Mouse (Mus musculus): ENCODE data around the gene Dip2b. TPM values are rescaled to one million over a fixed set of nuclear protein-coding genes. Genes with fewer than 3 reads are reported as not detected.

The Dip2b gene
- polyA plus RNA-seq, 1 experiment: 7.3 TPM

DNA sequence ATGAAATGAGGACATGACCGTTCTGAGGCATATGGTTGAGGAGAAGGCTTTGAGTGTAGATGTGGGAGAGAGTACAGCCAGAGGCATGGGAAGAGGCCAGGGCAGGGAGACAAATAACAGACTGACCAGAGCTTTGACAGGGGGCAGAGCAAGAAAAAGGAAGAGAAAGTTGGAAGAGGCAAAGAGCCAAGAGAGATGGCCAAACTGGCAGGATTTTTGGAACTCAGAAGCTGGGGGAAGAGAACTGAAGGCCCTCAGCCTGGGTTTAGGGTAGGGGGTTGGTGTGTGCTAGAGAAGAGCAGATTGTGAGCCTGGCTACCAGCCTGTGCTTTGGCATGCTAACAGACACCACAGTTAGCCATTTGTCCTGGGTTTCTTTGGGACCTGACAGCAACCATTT lies 187.4 kb downstream of the Dip2b start:
- Histone ChIP-seq H3K4me2 (ENCODE audit: low read depth) (no peak overlapping the region), H3K79me2 (ENCODE audit: control insufficient read depth, insufficient read depth) (peaks cover 26% of the 10 kb centered on the region), H3ac (ENCODE audit: control insufficient read depth, insufficient read length) (no peak overlapping the region), H3K27me3 (ENCODE audit: control insufficient read depth, insufficient read depth, insufficient read length) (no peaks in the 10 kb centered on the region), H3K4me3 (no peak overlapping the region), H3K36me3 (ENCODE audit: control insufficient read depth, insufficient read depth) (no peaks in the 10 kb centered on the region)
- no peak for TF ChIP-seq POLR2AphosphoS2 (IDR thresholded peaks at IDR 0.05; ENCODE audit: insufficient read length, low read depth)
- TF ChIP-seq USF1 (IDR thresholded peaks at IDR 0.05; ENCODE audit: low read depth): no peak
- TF ChIP-seq CEBPB (IDR thresholded peaks at IDR 0.05; ENCODE audit: insufficient read depth, poor library complexity, severe bottlenecking): no peak
- TF ChIP-seq TCF12 (IDR thresholded peaks at IDR 0.05; ENCODE audit: insufficient read depth, poor library complexity, severe bottlenecking): no peak
- TF ChIP-seq MAX (IDR thresholded peaks at IDR 0.05; ENCODE audit: low read depth): no peak
- no peak for TF ChIP-seq TCF3 (IDR thresholded peaks at IDR 0.05; ENCODE audit: insufficient read length, low read depth)
- no peak for TF ChIP-seq POLR2A (IDR thresholded peaks at IDR 0.05; ENCODE audit: insufficient read length, low read depth)
- no peak for TF ChIP-seq MYOD1 (IDR thresholded peaks at IDR 0.05; ENCODE audit: control insufficient read depth in 1 of 3, insufficient read length in 2 of 3, low read depth in 2 of 3)
- no peak for TF ChIP-seq REST (IDR thresholded peaks at IDR 0.05; ENCODE audit: insufficient read depth, insufficient read length)
- no peak for TF ChIP-seq SRF (IDR thresholded peaks at IDR 0.05; ENCODE audit: control insufficient read depth, insufficient read length, low read depth)
- TF ChIP-seq MYOG (IDR thresholded peaks at IDR 0.05; ENCODE audit: control insufficient read depth in 1 of 3, insufficient read depth in 1 of 3, insufficient read length in 2 of 3, low read depth in 2 of 3): no peak
- TF ChIP-seq E2F4 (IDR thresholded peaks at IDR 0.05; ENCODE audit: insufficient read depth): no peak

GRCm38 (mm10) chr15:100227031-100227662 lies 188.7 kb downstream of the Dip2b start:
- Histone ChIP-seq H3K36me3 (ENCODE audit: control insufficient read depth, insufficient read depth) (no peaks in the 10 kb centered on the region), H3K4me2 (ENCODE audit: low read depth) (peak overlapping the region; percentile 75), H3ac (ENCODE audit: control insufficient read depth, insufficient read length) (peak overlapping the region; percentile 98), H3K27me3 (ENCODE audit: control insufficient read depth, insufficient read depth, insufficient read length) (no peaks in the 10 kb centered on the region), H3K4me3 (peak overlapping the region; percentile 42), H3K79me2 (ENCODE audit: control insufficient read depth, insufficient read depth) (peaks cover 38% of the 10 kb centered on the region)
- TF ChIP-seq POLR2AphosphoS2 (IDR thresholded peaks at IDR 0.05; ENCODE audit: insufficient read length, low read depth) (peak; percentile 46), MYOD1 (IDR thresholded peaks at IDR 0.05; ENCODE audit: control insufficient read depth in 1 of 3, insufficient read length in 2 of 3, low read depth in 2 of 3) (no peak), SRF (IDR thresholded peaks at IDR 0.05; ENCODE audit: control insufficient read depth, insufficient read length, low read depth) (no peak), TCF12 (IDR thresholded peaks at IDR 0.05; ENCODE audit: insufficient read depth, poor library complexity, severe bottlenecking) (no peak), MYOG (IDR thresholded peaks at IDR 0.05; ENCODE audit: control insufficient read depth in 1 of 3, insufficient read depth in 1 of 3, insufficient read length in 2 of 3, low read depth in 2 of 3) (no peak), REST (IDR thresholded peaks at IDR 0.05; ENCODE audit: insufficient read depth, insufficient read length) (no peak), CEBPB (IDR thresholded peaks at IDR 0.05; ENCODE audit: insufficient read depth, poor library complexity, severe bottlenecking) (peak; percentile 38; the same call in 1 of the 2 replicates), MAX (IDR thresholded peaks at IDR 0.05; ENCODE audit: low read depth) (no peak), POLR2A (IDR thresholded peaks at IDR 0.05; ENCODE audit: insufficient read length, low read depth) (no peak), E2F4 (IDR thresholded peaks at IDR 0.05; ENCODE audit: insufficient read depth) (no peak), USF1 (IDR thresholded peaks at IDR 0.05; ENCODE audit: low read depth) (peak; percentile 0), TCF3 (IDR thresholded peaks at IDR 0.05; ENCODE audit: insufficient read length, low read depth) (no peak)

DNA sequence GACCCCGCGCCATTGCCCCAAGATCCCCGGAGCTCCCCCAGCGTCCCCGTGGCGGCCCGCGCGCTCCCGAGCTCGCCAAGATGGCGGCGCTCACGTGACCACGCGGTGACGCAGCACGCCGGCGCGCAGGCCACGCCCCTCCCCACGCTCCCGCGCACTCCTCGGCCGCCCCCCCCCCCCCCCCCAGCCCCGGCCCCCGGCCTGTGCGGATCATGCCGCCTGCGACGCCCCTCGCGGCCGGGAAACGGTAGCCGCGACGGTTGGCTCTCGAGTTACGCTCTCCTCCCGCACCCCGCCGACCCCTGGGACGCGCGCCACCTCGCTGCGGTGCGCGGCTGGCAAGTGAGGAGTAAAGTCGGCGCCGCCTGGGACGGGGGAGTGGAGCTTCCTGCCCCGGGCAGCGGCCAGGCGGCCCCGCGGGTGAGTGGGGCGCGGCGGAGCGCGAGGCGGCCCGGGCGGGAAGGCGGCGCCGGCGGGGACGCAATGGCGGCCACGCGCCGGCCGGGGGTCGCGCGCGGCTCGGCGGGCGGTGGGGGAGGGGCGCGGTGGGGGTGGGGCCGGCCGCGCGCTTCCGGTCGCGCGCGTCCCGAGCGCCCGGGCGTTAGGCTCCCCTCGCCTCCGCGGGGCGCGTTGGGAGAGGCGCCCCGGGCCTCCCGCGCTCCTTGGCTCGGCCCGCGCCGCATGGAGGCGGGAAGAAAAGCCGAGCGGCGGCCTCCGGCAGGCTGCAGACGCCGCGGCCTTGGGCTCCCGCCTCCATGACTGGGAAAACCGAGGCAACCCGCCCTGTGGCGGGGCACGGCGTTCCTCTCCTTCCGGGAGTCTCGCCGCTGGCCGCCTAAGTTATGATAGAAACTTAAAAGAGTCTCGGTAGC lies 189.4 kb downstream of the Dip2b start, which contains the start of gene Atf1:
Atf1 (plus strand) TSS at position 157 of the 872 bp plus-strand sequence.
- peak within 1 kb of the TSS; percentile 42 for H3K4me3 ChIP-seq

More for the DNA sequence above, 189.4 kb downstream of the Dip2b start, which contains the start of gene Atf1:
- Histone ChIP-seq H3K27me3 (ENCODE audit: control insufficient read depth, insufficient read depth, insufficient read length) (no peaks in the 10 kb centered on the region), H3ac (ENCODE audit: control insufficient read depth, insufficient read length) (peak within 1 kb of the TSS; percentile 98), H3K4me2 (ENCODE audit: low read depth) (peak within 1 kb of the TSS; percentile 85), H3K79me2 (ENCODE audit: control insufficient read depth, insufficient read depth) (peaks cover 46% of the 10 kb centered on the region), H3K36me3 (ENCODE audit: control insufficient read depth, insufficient read depth) (peaks cover 3% of the 10 kb centered on the region)
- no peak for TF ChIP-seq CEBPB (IDR thresholded peaks at IDR 0.05; ENCODE audit: insufficient read depth, poor library complexity, severe bottlenecking)
- no peak for TF ChIP-seq MAX (IDR thresholded peaks at IDR 0.05; ENCODE audit: low read depth)
- peak; percentile 26 for TF ChIP-seq E2F4 (IDR thresholded peaks at IDR 0.05; ENCODE audit: insufficient read depth)
- peak; percentile 92 for TF ChIP-seq POLR2A (IDR thresholded peaks at IDR 0.05; ENCODE audit: insufficient read length, low read depth)
- no peak for TF ChIP-seq REST (IDR thresholded peaks at IDR 0.05; ENCODE audit: insufficient read depth, insufficient read length)
- TF ChIP-seq SRF (IDR thresholded peaks at IDR 0.05; ENCODE audit: control insufficient read depth, insufficient read length, low read depth): no peak
- peak; percentile 97 for TF ChIP-seq POLR2AphosphoS2 (IDR thresholded peaks at IDR 0.05; ENCODE audit: insufficient read length, low read depth)
- peak in 1 of 3 experiments; percentile 47 for TF ChIP-seq MYOD1 (IDR thresholded peaks at IDR 0.05; ENCODE audit: control insufficient read depth in 1 of 3, insufficient read length in 2 of 3, low read depth in 2 of 3)
- TF ChIP-seq MYOG (IDR thresholded peaks at IDR 0.05; ENCODE audit: control insufficient read depth in 1 of 3, insufficient read depth in 1 of 3, insufficient read length in 2 of 3, low read depth in 2 of 3): peak in 1 of 3 experiments; percentile 43
- TF ChIP-seq TCF12 (IDR thresholded peaks at IDR 0.05; ENCODE audit: insufficient read depth, poor library complexity, severe bottlenecking): no peak
- peak; percentile 88 for TF ChIP-seq USF1 (IDR thresholded peaks at IDR 0.05; ENCODE audit: low read depth)
- TF ChIP-seq TCF3 (IDR thresholded peaks at IDR 0.05; ENCODE audit: insufficient read length, low read depth): peak; percentile 47

Data from myocyte (in vitro differentiated cells).